Mouse (Mus musculus) hematopoietic stem cell, adult 5-6 weeks (primary cell): ENCODE results near the gene Capn11. TPM values are rescaled to one million over a fixed set of nuclear protein-coding genes. Genes with fewer than 3 reads are reported as not detected.
A peak's percentile ranks its signal among the peaks of the same experiment; 100 is the strongest.
"Not testable (repeated sequence)": the region's sequence is repeated elsewhere in the genome, so short reads cannot be mapped to it uniquely, and the experiment has no call there.

Source experiments
- ATAC-seq, 2 experiments: fragments of 125-278 bp in 1 of 2; replicated peaks in 1 of 2; 2 replicates each; pipeline ENCODE4 v1.8.0; 2016 to 2017; ENCODE audit warnings: inconsistent platforms in 2 of 2, mild to moderate bottlenecking in 2 of 2, moderate number of reproducible peaks in 2 of 2, low read depth in 1 of 2, moderate TSS enrichment in 1 of 2; ENCODE audit not compliant: low FRiP score in 2 of 2, poor library complexity in 2 of 2, severe bottlenecking in 2 of 2, insufficient read depth in 1 of 2, low TSS enrichment in 1 of 2
- total RNA-seq: library from RNA; stranded (forward); fragments of 172-1452, 232-1000 nt; gene quantifications from 2 replicates; pipeline ENCODE4 v1.2.3, GENCODE M21; 2017

Gene Capn11
- total RNA-seq, 1 experiment from 2014 or later = 0.55 TPM

- ATAC-seq = peak; percentile 37 to 72; a peak in 3 of 4 replicates
These were observed 16.4 kb downstream of the Capn11 start for GRCm38 (mm10) chr17:45642701-45643100.

GRCm38 (mm10) chr17:45641981-45642380, 17.1 kb downstream of the Capn11 start:
- ATAC-seq = no peak

GRCm38 (mm10) chr17:45638596-45639295, 20.4 kb downstream of the Capn11 start:
- no peak for ATAC-seq

GRCm38 (mm10) chr17:45634033-45634432, 25.1 kb downstream of the Capn11 start:
- ATAC-seq = no peak

- no peak for ATAC-seq
These were observed 27.2 kb downstream of the Capn11 start for GRCm38 (mm10) chr17:45631940-45632339.

- ATAC-seq = no peak
These were observed 28.1 kb downstream of the Capn11 start for GRCm38 (mm10) chr17:45630992-45631391.

GRCm38 (mm10) chr17:45629861-45630694, 29.0 kb downstream of the Capn11 start:
- peak; percentile 33 to 52; a peak in 1 of 4 replicates for ATAC-seq

- ATAC-seq = no peak
These were observed 30.0 kb downstream of the Capn11 start for GRCm38 (mm10) chr17:45628885-45629855.

GRCm38 (mm10) chr17:45628160-45628559, 31.0 kb downstream of the Capn11 start:
- no peak for ATAC-seq

- ATAC-seq = peak; percentile 85 to 88
These were observed 32.5 kb downstream of the Capn11 start for GRCm38 (mm10) chr17:45626577-45627134.

- not testable (repeated sequence) for ATAC-seq
These were observed 35.7 kb downstream of the Capn11 start for GRCm38 (mm10) chr17:45623425-45623824.

GRCm38 (mm10) chr17:45619386-45620256, 39.5 kb downstream of the Capn11 start:
- peak; percentile 35 to 53; a peak in 1 of 4 replicates for ATAC-seq

- ATAC-seq = peak in 1 of 2 experiments; percentile 39; a peak in 2 of 4 replicates
These were observed 40.2 kb downstream of the Capn11 start for GRCm38 (mm10) chr17:45618941-45619385.

- no peak for ATAC-seq
These were observed 41.5 kb downstream of the Capn11 start for GRCm38 (mm10) chr17:45617655-45618054.

GRCm38 (mm10) chr17:45616679-45617078, 42.4 kb downstream of the Capn11 start:
- ATAC-seq = no peak

- ATAC-seq = no peak
These were observed 43.0 kb downstream of the Capn11 start for GRCm38 (mm10) chr17:45616046-45616650.
